Mouse (Mus musculus): ENCODE data around the gene Btnl10. TPM values are rescaled to one million over a fixed set of nuclear protein-coding genes. Genes with fewer than 3 reads are reported as not detected.
"Not testable (repeated sequence)": the region's sequence is repeated elsewhere in the genome, so short reads cannot be mapped to it uniquely, and the experiment has no call there.

Gene Btnl10
- polyA plus RNA-seq, 1 experiment from 2014 or later, result 4.0 TPM

GRCm38 (mm10) chr11:58951210-58951609 is 33.5 kb downstream of the Btnl10 start:
- peaks cover 33% of the 10 kb centered on the region for H3K27me3 ChIP-seq (replicated peaks; ENCODE audit: control insufficient read depth, insufficient read depth, low read length)

DNA sequence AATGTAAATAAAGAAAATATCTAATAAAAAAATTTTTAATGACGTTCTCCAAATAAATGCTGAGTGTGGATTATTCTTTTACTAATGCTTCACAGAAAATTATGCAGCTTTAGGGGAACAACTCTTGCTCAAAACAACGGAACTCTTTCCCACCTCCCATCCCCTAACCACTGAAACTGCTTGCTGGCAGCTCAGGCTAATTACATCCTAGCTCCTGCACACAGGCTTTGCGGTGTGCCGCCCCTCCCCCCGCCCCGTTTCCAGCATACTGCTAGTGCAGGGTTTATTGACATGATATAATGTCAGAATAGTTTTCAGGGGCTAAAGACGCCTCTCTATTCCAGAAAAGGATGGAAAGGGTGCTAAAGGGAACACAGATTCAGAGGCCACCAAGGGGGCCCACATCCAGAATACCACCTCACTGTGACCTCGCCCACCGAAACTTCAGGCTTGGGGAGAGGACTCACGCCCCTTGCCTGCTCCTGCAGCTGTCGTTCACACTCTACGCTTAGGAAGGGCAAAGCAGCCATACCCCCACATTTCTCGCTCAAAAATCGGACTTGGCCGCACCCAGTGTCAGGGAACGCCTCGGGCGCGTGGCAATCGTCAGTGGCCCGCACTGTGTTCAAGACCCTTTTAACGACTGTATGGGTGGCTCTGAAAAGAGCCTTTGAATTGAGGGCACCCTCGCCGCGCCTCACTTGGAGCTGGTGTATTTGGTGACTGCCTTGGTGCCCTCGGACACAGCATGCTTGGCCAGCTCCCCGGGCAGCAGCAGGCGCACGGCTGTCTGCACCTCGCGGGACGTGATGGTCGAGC is 35.9 kb downstream of the Btnl10 start:
- H3K4me3 ChIP-seq (ENCODE audit: low read depth, low read length), result peak overlapping the region; percentile 91
- peaks cover 16% of the 10 kb centered on the region for H3K4me1 ChIP-seq (replicated peaks; ENCODE audit: control insufficient read depth, insufficient read depth, low read length)
- H3K27ac ChIP-seq (ENCODE audit: low read depth, low read length), result peak overlapping the region; percentile 100
- WGBS, result 1% methylated on average over 33 of the region's 33 CpGs
- DNase-seq (ENCODE audit: low spot score) (peak; percentile 67), ATAC-seq (replicated peaks; ENCODE audit: low FRiP score) (peak; percentile 37)
- peak overlapping the region; percentile 97 for H3K4me2 ChIP-seq
- H3K27me3 ChIP-seq (replicated peaks; ENCODE audit: control insufficient read depth, insufficient read depth, low read length), result peaks cover 20% of the 10 kb centered on the region
- H3K9me3 ChIP-seq (ENCODE audit: control insufficient read depth, low read length), result no peaks in the 10 kb centered on the region
- no peaks in the 10 kb centered on the region; the same call in 1 of the 2 replicates for H3K36me3 ChIP-seq (ENCODE audit: control insufficient read depth, insufficient read depth, low read length)
- H3K9ac ChIP-seq (ENCODE audit: low read depth, low read length), result peak overlapping the region; percentile 99

More at GRCm38 (mm10) chr11:58951210-58951609, 33.5 kb downstream of the Btnl10 start:
- no peak for ATAC-seq (replicated peaks; ENCODE audit: low FRiP score)
- Histone ChIP-seq H3K36me3 (ENCODE audit: control insufficient read depth, insufficient read depth, low read length) (no peaks in the 10 kb centered on the region), H3K4me3 (ENCODE audit: low read depth, low read length) (no peak overlapping the region), H3K9ac (ENCODE audit: low read depth, low read length) (no peak overlapping the region), H3K4me1 (replicated peaks; ENCODE audit: control insufficient read depth, insufficient read depth, low read length) (peaks cover 10% of the 10 kb centered on the region), H3K9me3 (ENCODE audit: control insufficient read depth, low read length) (no peaks in the 10 kb centered on the region), H3K4me2 (no peak overlapping the region), H3K27ac (ENCODE audit: low read depth, low read length) (no peak overlapping the region)
- DNase-seq (ENCODE audit: low spot score), result no peak
- 85% methylated on average over 5 of the region's 5 CpGs for WGBS

DNA sequence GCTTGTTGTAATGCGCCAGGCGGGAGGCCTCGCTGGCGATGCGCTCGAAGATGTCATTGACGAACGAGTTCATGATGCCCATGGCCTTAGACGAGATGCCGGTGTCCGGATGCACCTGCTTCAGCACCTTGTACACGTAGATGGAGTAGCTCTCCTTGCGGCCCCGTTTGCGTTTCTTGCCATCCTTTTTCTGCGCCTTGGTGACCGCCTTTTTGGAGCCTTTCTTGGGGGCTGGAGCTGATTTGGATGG is 36.4 kb downstream of the Btnl10 start:
- WGBS, result 0% methylated on average over 17 of the region's 17 CpGs
- Histone ChIP-seq H3K9ac (ENCODE audit: low read depth, low read length) (peak overlapping the region; percentile 99), H3K4me1 (replicated peaks; ENCODE audit: control insufficient read depth, insufficient read depth, low read length) (peaks cover 21% of the 10 kb centered on the region), H3K4me3 (ENCODE audit: low read depth, low read length) (peak overlapping the region; percentile 91), H3K4me2 (peak overlapping the region; percentile 97), H3K27ac (ENCODE audit: low read depth, low read length) (peak overlapping the region; percentile 100), H3K27me3 (replicated peaks; ENCODE audit: control insufficient read depth, insufficient read depth, low read length) (peaks cover 20% of the 10 kb centered on the region)
- not testable (repeated sequence) for H3K36me3 ChIP-seq (ENCODE audit: control insufficient read depth, insufficient read depth, low read length); DNase-seq (ENCODE audit: low spot score); H3K9me3 ChIP-seq (ENCODE audit: control insufficient read depth, low read length)
- ATAC-seq (replicated peaks; ENCODE audit: low FRiP score), result peak; percentile 28; the same call in 1 of the 2 replicates

GRCm38 (mm10) chr11:58954420-58955142 is 36.9 kb downstream of the Btnl10 start, which contains the start of the genes Hist3h2a and Trim17:
Gene Hist3h2a, plus strand, starts transcription at chr11:58954685.
Gene Trim17, plus strand, starts transcription at chr11:58954685.
- WGBS, result under 1% methylated on average over 49 of the region's 49 CpGs
- DNase-seq (ENCODE audit: low spot score), result peak; percentile 83
- Histone ChIP-seq H3K27me3 (replicated peaks; ENCODE audit: control insufficient read depth, insufficient read depth, low read length) (peaks cover 15% of the 10 kb centered on the region), H3K9ac (ENCODE audit: low read depth, low read length) (peak within 1 kb of the TSS; percentile 99), H3K4me2 (peak within 1 kb of the TSS; percentile 97), H3K4me3 (ENCODE audit: low read depth, low read length) (peak within 1 kb of the TSS; percentile 91), H3K4me1 (replicated peaks; ENCODE audit: control insufficient read depth, insufficient read depth, low read length) (peaks cover 25% of the 10 kb centered on the region), H3K36me3 (ENCODE audit: control insufficient read depth, insufficient read depth, low read length) (no peaks in the 10 kb centered on the region; the same call in 1 of the 2 replicates), H3K27ac (ENCODE audit: low read depth, low read length) (peak within 1 kb of the TSS; percentile 100), H3K9me3 (ENCODE audit: control insufficient read depth, low read length) (no peaks in the 10 kb centered on the region)
- ATAC-seq (replicated peaks; ENCODE audit: low FRiP score), result peak; percentile 88

GRCm38 (mm10) chr11:58955143-58955867 is 37.6 kb downstream of the Btnl10 start:
- no peaks in the 10 kb centered on the region; the same call in 1 of the 2 replicates for H3K36me3 ChIP-seq (ENCODE audit: control insufficient read depth, insufficient read depth, low read length)
- peaks cover 28% of the 10 kb centered on the region for H3K4me1 ChIP-seq (replicated peaks; ENCODE audit: control insufficient read depth, insufficient read depth, low read length)
- peak overlapping the region; percentile 91 for H3K4me3 ChIP-seq (ENCODE audit: low read depth, low read length)
- H3K27me3 ChIP-seq (replicated peaks; ENCODE audit: control insufficient read depth, insufficient read depth, low read length), result peaks cover 9% of the 10 kb centered on the region
- 1% methylated on average over 20 of the region's 20 CpGs for WGBS
- H3K9ac ChIP-seq (ENCODE audit: low read depth, low read length), result peak overlapping the region; percentile 99
- no peak for DNase-seq (ENCODE audit: low spot score)
- H3K4me2 ChIP-seq, result peak overlapping the region; percentile 97
- ATAC-seq (replicated peaks; ENCODE audit: low FRiP score), result no peak
- no peaks in the 10 kb centered on the region for H3K9me3 ChIP-seq (ENCODE audit: control insufficient read depth, low read length)
- peak overlapping the region; percentile 100 for H3K27ac ChIP-seq (ENCODE audit: low read depth, low read length)

DNA sequence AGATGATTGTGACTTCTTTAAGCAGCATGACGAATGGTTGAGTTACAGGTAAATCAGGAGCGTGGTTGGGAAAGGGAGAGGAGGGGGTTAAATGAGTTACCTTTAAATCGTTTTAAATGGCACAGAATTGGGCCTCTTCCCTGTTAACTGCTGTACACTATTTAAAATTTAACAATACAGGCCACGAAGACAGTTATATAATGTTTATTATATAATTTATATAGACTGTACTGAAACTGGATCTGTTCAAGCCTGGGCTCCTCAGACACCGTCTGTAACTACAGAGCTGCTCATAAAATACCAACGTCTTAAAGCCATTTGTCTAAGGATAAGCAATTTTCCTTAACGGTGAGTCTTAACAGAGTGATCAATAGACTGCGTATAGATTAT is 38.2 kb downstream of the Btnl10 start:
- H3K4me2 ChIP-seq, result peak overlapping the region; percentile 97
- H3K9me3 ChIP-seq (ENCODE audit: control insufficient read depth, low read length), result no peaks in the 10 kb centered on the region
- 39% methylated on average over 8 of the region's 8 CpGs for WGBS
- peaks cover 28% of the 10 kb centered on the region for H3K4me1 ChIP-seq (replicated peaks; ENCODE audit: control insufficient read depth, insufficient read depth, low read length)
- no peak for ATAC-seq (replicated peaks; ENCODE audit: low FRiP score)
- peak overlapping the region; percentile 91 for H3K4me3 ChIP-seq (ENCODE audit: low read depth, low read length)
- H3K9ac ChIP-seq (ENCODE audit: low read depth, low read length), result peak overlapping the region; percentile 99
- DNase-seq (ENCODE audit: low spot score), result no peak
- H3K36me3 ChIP-seq (ENCODE audit: control insufficient read depth, insufficient read depth, low read length), result no peaks in the 10 kb centered on the region; the same call in 1 of the 2 replicates
- peaks cover 5% of the 10 kb centered on the region for H3K27me3 ChIP-seq (replicated peaks; ENCODE audit: control insufficient read depth, insufficient read depth, low read length)
- H3K27ac ChIP-seq (ENCODE audit: low read depth, low read length), result peak overlapping the region; percentile 100

DNA sequence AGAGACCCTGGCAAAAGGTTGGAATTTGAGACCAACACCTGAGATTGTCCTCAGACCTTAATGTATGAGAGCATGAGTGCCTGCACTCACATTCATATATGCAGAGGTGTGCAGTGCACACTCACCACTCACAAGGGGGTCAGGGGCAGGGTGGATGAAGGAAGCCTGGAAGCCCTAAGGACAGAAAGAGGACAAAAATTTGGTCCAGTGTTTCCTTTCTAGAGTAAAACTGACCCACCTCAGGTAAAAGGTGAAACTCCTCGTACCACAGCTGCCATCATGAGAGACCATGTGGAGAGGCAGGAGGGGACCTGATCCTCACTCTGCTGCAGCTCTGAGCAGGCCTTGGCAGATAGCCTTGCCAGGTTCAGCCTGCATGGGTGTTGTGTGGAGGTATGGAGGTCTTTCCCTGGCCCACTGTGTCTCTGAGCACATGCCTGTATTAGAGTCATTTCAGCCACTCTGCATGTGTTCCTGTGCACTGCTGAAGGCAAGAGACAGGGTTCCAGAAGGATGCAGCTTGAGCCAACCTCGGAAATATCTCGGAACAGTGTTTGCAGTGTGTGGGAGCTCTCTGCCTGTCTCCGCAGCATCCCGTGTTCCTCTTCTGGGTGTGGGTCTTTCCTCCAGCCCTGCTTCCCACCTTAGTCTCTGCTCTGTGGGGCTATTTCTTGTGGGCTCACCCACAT is 39.7 kb downstream of the Btnl10 start:
- WGBS, result 94% methylated on average over 5 of the region's 5 CpGs
- Histone ChIP-seq H3K27ac (ENCODE audit: low read depth, low read length) (no peak overlapping the region), H3K27me3 (replicated peaks; ENCODE audit: control insufficient read depth, insufficient read depth, low read length) (peaks cover 12% of the 10 kb centered on the region), H3K4me2 (peak overlapping the region; percentile 97), H3K9me3 (ENCODE audit: control insufficient read depth, low read length) (no peaks in the 10 kb centered on the region), H3K36me3 (ENCODE audit: control insufficient read depth, insufficient read depth, low read length) (no peaks in the 10 kb centered on the region; the same call in 1 of the 2 replicates), H3K4me1 (replicated peaks; ENCODE audit: control insufficient read depth, insufficient read depth, low read length) (peaks cover 28% of the 10 kb centered on the region), H3K9ac (ENCODE audit: low read depth, low read length) (no peak overlapping the region), H3K4me3 (ENCODE audit: low read depth, low read length) (peak overlapping the region; percentile 9; the same call in 1 of the 2 replicates)
- DNase-seq (ENCODE audit: low spot score), result no peak
- ATAC-seq (replicated peaks; ENCODE audit: low FRiP score), result no peak

DNA sequence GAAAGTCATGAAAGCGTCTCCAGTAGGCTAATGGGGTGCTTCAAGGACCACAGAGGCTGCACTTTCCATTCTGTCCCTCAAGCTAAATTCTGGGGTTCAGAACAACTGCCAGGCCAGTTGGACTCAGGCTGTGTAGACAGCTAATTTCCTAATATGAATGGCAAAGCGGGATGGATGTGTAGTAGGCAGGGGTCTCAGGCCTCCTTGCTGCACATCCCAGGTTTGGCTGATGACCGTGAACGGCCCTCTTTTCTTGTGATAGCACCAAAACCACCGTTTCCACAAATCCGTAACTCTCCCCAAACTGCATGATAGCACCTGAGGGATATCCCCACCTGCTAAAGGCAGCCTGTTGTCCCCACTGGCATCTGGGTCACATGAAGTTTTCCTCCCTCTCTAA is 40.8 kb downstream of the Btnl10 start:
- ATAC-seq (replicated peaks; ENCODE audit: low FRiP score), result no peak
- no peak overlapping the region for H3K27ac ChIP-seq (ENCODE audit: low read depth, low read length)
- 0 out of 2 replicates have a peak overlapping the region, but pooled peaks have one; percentile 14 for H3K9ac ChIP-seq (ENCODE audit: low read depth, low read length)
- DNase-seq (ENCODE audit: low spot score), result no peak
- H3K9me3 ChIP-seq (ENCODE audit: control insufficient read depth, low read length), result no peaks in the 10 kb centered on the region
- peak overlapping the region; percentile 96 for H3K4me2 ChIP-seq
- peaks cover 18% of the 10 kb centered on the region for H3K27me3 ChIP-seq (replicated peaks; ENCODE audit: control insufficient read depth, insufficient read depth, low read length)
- no peak overlapping the region for H3K4me3 ChIP-seq (ENCODE audit: low read depth, low read length)
- WGBS, result 78% methylated on average over 6 of the region's 6 CpGs
- H3K36me3 ChIP-seq (ENCODE audit: control insufficient read depth, insufficient read depth, low read length), result no peaks in the 10 kb centered on the region; the same call in 1 of the 2 replicates
- peaks cover 22% of the 10 kb centered on the region for H3K4me1 ChIP-seq (replicated peaks; ENCODE audit: control insufficient read depth, insufficient read depth, low read length)
